Mouse (Mus musculus) small intestine, adult 10 weeks (tissue): ENCODE results near the gene Aff3. TPM values are rescaled to one million over a fixed set of nuclear protein-coding genes. Genes with fewer than 3 reads are reported as not detected.

ENCODE experiments used
- polyA plus RNA-seq: library from polyadenylated mRNA; stranded (reverse); fragments of 350-450 nt; fragmentation: Illumina TruSeq; extraction: RNeasy Lipid Tissue Mini Kit (QIAGEN cat#74804); gene quantifications from one replicate; pipeline ENCODE4 v1.2.3, GENCODE M21; 2014; ENCODE audit warnings: low replicate concordance

Gene Aff3
- 1.4 TPM for polyA plus RNA-seq

DNA sequence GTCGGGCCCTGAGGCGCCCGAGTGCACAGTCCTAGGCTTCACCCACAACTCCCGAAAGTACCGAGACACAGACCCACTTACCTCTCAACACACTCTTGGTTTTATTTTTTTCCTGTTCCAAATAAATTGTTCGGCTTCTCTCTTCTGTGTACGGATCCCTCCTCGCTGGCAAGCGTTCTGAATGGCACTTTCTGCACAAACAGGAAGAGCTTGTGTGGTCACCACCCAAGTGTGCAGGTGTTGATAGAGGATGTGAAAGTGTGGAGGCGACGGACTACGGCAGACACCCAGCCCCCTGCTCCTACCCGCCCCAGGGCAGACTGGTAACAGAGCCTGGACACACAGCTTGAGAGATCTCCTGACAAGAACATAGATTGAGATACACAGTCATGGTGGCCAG lies at the start of gene Aff3:
Gene Aff3, minus strand, starts transcription at position 179 of the 400 bp plus-strand sequence.

DNA sequence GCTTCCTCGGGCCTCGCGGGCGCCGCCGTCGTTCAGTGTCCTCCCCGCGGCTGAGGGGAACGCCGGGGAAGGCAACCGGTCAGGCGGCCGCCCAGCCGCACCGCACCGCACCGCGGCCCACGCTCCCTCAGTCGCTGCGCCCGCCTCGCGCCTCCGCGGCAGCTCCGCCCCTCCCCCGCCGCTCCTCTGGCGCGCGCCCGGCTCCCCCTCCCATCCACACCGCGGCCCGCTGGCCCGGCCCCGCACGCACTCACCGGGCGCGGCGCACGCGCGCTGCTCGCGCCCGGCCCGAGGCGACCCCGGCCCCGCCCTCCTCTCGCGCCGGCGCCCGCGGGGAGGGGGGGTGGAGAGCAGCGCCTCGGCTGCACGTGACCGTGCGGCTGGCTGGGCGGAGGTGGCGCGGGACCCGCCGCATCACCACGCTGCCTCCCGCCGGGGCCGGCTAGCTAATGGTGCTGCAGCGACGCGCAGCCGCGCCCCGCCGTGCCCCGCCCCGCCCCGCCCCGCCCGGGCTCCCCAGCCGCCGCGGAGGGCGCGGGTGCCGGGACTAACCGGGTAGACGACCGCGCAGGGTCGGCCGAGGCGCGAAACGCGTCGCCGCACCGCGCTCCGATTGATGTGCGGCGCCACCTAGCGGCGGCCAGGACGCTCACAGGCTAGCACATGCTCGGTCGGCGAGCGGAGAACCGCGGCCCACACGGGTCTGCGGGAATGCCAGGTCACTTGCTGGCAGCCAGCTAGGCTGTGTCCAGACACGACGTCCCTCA lies 535.1 kb downstream of the Aff3 start, which contains the start of gene Rev1:
Gene Rev1, minus strand, starts transcription at position 301 of the 767 bp plus-strand sequence.

Other genes with a start within 250 kb of the Aff3 start
- 0.78 TPM for gene Lonrf2, start 171.8 kb upstream of the Aff3 start, polyA plus RNA-seq
- 0.33 TPM for gene Chst10, start 233.2 kb upstream of the Aff3 start, polyA plus RNA-seq